Mouse (Mus musculus) spleen, postnatal 14 days (tissue): ENCODE data around the gene Plekhg3.

Source experiments
- DNase-seq, 2 experiments: peaks; one replicate each; pipeline ENCODE4 v3.0.0; 2021 to 2022; ENCODE audit warnings: low spot score in 2 of 2

The Plekhg3 gene

GRCm38 (mm10) chr12:76619847-76620246 is 89.2 kb downstream of the Plekhg3 start:
- no peak for DNase-seq

- DNase-seq: no peak
These were observed 92.7 kb downstream of the Plekhg3 start for GRCm38 (mm10) chr12:76623374-76623773.
